Mouse (Mus musculus) frontal cortex, postnatal 14 days (tissue): ENCODE data around the gene Skor1.

Source experiments
- DNase-seq, 2 experiments: peaks; one replicate each; pipeline ENCODE4 v3.0.0; 2022; ENCODE audit warnings: low spot score in 2 of 2

Skor1 gene

DNA sequence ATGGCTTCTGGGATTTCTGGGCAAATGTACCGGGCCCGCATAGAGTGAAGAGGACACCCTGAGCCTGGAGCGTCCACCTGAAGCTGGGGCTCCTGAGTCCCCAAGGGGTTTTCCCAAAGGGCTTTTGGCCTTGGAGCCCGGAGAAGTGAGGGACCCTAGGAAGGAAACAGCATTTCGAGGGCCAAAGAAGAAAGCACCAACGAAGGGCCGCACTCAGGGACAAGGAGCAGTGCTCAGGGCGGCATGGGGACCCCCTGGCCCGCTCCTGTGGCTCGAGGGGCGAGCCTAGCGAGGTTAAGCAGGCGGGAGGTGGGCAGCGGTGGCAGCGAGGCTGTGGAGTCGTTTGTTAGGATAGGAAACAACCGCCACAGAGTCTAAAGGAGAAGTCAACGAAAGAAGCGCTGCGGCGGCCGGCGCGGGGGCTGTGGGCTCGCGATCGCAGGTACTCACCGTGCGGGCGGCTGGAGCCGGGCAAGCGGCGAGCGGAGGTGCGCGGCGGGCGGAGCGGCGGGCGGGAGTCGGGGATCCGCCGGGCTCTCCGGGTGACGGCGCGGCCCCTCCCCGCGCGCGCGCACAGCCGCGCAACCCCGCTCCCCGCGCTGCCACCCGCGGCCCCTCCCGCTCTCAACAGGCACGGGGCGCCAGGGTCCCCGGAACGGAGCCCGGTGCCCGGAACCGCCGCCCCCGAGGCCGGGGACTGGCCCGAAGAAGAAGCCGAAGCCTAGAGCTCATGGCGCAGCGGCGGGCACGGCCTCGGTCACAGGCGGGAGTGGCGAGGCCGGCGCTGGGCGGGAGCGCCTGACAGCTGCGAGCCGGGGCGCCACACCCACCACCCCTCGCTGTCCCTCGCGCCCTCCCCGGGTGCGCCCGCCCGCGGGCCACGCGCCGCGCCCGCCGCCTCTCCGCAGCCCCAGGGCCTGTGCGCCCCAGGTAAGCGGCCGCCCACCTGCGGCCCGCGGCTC, at the start of gene Skor1:
TSS of gene Skor1 (minus strand) at position 552 of the 962 bp plus-strand sequence.
- no peak for DNase-seq

DNA sequence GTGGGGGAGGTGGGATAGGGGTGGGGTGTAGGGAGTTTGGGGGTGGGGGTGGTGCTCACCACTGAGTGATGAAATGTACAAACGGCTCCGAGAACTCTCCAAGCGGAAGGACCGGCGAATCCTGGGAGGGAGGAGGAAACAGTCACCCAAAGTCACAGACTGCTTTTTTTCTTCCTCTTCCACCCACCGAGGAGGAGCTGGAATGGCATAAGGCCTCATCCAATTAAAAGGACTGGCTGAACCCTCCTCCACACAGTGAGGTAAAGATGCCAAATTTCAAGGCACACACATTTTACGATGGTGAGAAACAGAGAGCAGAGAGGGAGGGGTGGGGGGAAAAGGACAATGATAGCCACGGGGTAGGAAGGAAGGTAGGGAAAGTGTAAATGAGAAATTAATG, 48.5 kb upstream of the Skor1 start:
- DNase-seq: no peak

DNA sequence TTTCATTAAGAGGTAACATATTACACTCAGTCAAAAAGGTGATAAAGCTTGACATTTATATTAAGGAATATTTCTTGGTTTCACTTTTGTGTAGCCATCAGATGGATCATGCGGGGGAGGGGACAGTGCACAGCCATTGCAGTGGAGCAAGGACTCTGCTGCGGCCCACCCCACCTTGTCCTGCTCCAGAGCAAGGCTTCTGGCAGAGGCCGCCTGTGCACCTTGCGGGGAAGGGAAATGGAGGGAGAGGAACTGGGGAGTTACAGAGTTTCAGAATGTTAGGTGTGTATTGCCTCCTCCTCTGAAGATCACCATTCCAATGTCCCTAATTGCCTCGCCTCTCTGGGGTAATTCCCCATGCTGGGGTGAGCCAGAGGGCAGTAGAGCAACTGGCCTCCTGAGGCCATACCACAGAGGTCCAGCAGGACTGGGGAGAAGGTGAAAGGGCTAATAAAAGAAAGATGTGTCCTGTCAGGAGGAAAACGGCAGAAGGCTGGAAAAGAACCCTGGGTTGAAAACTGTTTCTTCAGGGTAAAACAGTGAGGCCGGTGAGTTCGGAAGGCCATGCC, 47.4 kb upstream of the Skor1 start:
- DNase-seq: no peak

DNA sequence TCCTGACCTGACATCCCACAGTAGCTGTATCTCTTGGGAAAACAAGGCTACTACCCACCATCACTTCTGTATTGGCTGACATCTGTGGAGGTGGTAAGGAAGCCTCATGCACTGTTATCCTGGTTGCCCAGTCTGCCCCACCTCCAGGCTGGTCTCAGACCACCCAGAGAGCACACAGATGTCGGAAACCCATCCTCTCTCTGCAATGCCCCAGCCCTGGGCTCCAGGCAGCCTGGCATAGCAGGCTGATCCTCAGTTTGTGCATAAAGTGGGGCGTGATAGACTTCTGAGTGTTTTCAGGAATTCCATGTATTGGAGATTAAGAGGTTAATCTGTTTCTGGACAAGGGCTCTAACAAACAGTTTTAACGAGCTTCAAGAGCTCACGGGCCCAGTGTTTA, 46.8 kb upstream of the Skor1 start:
- no peak for DNase-seq

DNA sequence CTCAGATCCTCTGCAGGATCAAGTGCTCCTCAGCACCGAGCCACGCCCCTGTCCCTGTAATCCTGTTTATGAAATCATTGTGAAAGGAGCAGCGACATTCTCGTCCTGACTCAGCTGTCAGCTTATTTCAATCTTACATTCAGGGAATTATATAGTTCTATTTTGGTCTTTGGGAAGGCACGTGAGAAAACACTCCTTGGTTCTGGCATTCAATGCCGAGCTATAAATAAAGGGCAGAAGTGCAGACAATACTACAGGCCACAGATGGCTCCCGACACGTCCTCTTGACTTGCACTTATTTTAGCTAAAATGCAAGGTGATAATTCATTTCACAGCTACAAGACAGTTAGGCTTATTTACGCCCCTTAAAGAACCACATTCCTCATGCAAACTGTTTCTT, 46.0 kb upstream of the Skor1 start:
- DNase-seq: no peak

DNA sequence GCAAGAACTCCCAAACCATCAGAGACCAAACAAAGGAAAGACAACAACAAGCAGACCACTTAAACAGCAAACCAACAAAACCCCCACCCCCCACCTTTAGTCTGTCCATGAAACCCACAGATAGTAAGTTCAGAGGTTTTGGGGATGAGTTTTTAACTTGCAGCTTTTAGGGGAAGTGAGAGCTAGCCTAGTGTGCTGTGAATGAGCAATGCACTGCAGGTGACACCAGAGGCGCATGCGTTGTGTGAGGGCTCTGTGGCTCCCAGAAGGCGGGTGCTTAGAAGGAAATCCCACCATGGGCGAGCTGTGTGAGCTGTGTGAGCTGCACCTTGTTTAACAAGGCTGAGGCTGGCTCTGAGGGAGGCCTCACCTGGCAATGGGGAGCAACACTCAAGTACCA, 44.0 kb upstream of the Skor1 start:
- no peak for DNase-seq

DNA sequence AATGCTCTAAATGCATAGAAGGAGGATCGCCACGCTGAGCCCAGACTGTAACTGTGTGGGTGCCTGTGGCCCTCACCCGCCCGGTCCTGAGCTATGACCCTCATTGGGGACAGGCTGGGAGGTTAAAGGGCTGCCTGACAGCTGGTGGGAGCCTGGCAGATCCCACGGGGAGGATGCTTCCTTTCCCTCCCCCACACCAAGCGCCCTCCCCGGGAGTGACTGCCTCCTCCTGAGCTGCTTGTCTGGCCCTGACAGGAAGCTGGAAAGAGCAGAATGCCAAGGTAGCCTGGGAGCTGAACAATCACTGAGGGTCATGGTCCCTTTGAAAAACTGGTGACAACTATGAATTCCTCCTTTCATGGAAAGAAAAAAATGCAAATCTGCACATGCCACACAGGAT, 38.5 kb upstream of the Skor1 start:
- no peak for DNase-seq

DNA sequence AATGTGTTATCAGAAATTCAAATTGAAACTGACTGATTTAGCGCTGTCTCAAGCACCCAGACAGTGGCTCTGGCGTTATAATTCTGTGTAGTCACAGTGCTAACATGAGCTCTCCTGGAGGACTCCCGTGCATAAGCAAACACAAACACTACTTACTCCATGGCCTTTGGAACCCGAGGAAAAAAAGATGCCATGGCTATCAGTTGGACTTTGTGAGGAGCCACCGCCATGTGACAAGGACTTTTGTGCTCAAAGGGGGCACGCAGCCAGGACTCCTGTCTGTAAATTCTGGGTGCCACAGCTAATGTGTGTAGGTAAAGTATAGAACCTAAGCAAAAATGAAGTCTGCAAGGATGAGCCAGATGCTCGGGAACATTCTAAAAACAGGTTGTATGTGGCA, 36.5 kb upstream of the Skor1 start:
- no peak for DNase-seq

DNA sequence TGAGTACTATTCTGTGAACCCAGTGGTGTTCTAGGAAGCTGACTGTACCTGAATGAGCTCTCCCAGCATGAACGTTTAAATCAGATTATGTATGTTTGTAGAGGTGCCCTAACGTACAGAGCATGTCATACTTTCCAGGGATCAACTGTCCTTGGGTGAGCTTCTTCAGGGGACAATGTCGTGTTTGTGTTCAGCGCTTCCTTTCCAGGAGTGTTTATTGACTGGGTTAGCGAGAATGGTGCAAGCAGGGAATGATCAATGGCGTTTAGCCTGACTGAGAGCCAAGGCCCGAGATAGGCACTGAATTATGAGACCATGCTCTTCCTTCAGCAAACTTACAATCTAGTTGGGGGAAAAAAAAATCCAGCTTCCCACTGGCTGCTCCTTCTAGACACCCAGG, 35.1 kb upstream of the Skor1 start:
- DNase-seq: no peak

DNA sequence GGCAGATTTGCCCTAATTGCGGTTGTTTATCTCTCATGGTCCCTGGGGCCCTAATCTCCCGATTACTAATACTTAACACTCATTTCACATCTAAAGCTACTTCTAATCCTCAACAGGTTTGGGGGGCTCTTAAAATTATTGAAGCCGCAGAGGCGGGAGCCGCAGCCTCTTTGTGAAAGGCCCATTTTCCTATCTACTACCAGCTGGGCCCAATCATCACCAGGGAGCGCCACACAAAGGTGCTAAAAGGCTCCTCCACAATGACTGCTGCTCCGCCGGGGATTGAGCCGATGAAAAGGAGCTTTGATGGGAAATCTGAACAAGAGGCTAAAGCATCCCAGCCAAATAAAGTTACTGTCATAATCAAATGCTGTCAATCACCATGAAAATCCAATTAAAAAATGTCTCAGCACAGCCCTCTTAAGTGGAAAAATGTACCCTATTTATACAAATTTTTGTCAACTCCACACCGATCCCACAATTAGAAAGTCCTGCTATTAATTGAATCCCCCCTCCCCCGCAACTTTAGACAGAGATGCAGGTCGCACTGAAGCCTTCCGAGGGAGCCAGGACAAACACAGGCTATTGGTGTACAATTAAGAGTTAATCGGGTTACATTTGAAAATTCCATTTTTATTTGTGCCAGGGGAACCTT, 33.7 kb upstream of the Skor1 start:
- DNase-seq: no peak

DNA sequence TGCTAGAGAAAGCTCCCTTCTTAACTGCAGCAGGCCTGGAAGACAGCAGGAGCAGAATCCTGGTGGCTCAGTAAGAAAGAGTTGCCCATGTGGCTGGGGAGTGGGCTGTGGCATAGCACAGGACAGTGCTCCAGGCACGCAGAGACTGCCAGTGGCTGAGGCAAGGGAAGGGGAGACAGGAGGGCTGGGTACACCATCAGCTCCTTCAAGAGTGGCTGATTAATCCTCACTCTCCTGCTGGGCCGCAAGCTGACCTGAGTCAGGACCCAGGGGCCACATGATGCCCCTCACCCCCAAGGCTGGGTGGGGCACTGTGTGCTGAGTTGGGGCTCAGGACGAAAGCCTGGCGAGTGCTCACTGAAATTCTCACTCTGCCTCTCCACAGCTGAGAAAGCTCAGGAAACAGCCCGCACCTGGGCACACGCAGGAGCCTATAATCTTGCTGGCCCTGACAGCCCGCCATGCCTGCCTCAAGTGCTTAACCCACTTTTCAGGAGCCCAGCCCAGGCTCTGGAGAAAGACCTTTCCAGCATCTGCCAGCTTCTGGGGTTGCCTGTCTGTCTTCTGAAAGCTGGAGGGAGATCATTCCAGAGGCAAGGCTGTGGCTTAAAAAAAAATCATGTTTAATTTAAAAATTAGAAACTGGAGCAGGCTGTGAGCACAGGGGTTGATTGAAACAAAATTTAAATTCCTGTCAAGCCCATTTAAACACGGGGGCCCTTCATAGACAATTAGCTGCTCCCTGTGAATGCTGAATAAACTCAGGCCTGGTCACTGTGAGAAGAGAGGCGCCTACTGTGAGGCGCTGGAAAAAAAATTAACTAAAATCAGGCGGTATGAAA, 32.8 kb upstream of the Skor1 start:
- no peak for DNase-seq

DNA sequence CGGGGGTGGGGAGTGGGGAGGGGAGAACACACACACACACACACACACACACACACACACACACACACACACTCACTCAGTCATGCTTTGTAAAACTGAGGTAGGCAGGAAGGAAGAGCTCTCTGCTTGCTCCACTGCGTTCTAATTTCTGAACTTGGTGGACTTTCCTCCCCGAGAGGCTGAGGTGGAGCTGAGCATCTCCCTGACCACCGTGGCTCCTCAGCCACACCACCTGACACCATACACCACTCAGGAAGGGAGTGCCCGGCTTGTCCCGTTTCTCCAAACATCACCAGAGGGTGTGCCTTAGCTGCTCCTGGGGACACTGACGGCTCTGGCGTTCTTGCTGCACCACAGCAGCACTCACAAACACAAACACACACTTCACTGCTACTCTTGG, 29.5 kb upstream of the Skor1 start:
- no peak for DNase-seq

DNA sequence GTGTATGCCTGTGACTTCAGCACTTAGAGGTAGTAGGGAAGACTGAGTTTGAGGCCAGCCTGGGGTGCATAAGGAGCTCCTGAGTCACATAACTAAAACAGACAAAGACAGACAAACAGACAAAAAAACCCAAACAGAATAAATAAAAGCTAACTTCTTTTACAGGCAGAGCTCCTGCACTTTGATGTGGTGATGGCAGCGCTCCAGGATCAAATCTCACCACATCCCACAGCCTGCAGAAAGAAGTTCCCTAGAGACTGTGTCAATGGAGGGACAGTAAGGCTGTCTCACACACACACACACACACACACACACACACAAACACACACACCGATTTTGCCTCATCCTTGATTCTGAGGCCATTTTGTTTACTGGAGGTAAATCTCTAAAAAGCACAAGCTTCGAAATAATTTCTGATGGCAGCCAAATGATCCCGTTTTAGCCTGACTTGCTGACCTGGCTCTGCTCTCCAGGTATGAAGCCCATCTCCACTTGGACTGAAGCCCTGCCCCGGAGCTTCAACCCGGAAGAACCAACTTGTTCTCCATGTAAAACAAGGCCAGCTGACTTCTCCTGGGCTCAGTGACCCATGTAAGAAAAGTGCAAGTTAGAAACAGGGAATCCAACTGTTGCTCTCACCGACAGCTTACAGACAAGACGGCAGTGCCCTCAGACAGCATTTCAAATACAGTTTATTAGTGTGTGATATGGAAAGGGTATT, 25.4 kb upstream of the Skor1 start:
- no peak for DNase-seq

DNA sequence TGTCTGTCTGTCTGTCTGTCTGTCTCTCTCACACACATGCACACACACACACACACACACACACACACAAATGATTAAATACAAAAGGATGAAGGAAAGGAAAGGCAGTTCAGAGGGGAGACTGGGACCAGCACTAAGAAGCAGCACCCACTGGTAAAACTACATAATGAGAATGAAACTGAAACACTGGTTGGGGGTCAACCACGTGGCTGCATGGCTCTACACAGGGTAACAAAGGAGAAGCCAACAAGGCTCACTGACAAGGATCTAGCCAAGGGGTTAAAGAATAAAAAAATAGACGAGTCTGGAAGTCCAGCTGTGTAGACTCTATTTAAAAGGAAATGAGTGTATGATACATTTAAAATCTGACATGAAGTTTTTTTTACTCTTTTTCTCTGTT, 23.2 kb upstream of the Skor1 start:
- no peak for DNase-seq

DNA sequence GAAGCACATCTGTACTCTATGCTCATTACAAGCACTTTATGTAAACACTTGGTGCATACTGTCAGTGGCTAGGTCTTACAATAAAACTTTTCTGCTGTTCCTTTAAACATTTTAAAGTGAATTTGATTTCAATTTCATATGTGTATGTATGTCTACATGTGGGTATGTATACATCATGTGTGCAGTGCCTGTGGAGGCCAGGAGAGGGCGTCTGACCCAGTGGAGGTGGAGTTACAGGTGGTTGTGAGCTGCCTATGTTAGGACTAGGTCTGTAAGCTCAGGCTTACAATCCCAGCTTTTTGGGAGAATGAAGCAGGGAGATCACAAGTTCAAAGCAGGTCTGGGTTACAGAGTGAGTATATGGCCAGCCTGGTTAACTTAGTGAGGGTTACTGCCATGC, 20.4 kb upstream of the Skor1 start:
- no peak for DNase-seq

DNA sequence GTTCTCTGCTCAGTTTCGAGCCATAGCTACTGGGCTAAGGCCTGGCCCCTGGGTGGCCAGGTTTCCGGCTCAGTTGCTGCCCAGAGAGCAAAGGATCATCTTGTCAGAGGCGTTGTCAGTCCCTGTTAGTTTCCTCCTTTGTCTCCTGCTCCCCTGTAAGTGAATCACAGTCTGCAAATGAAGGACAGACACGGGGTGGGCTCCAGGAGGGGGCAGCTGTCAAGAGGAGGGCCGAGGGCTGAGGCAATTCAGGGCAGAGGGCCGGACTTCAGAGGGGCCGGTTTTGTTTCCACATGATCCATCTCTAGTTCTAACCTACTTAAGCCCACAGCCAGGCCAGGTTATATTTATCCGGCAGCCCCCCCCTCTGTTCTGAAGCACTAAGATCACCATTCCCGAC, 16.3 kb upstream of the Skor1 start:
- DNase-seq: no peak

DNA sequence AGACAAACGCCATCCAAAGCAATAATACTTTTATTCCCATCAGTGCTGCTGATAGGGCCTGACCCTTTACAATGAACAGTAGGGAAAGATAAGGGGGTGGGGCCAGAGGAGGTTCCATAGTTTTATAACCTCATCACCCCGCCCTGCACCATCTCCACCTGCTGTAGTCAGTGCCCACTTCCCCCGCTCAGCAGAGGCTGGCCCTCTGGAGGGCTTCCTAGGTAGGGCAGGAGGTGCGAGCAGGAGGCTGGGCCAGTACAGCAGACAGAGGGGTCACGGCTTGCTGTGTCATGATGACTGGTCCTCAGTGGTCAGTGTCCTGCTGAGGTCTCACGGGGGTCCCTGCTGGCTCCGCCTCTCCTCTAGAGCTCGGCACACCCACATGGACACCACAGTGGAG, 15.0 kb upstream of the Skor1 start:
- no peak for DNase-seq

DNA sequence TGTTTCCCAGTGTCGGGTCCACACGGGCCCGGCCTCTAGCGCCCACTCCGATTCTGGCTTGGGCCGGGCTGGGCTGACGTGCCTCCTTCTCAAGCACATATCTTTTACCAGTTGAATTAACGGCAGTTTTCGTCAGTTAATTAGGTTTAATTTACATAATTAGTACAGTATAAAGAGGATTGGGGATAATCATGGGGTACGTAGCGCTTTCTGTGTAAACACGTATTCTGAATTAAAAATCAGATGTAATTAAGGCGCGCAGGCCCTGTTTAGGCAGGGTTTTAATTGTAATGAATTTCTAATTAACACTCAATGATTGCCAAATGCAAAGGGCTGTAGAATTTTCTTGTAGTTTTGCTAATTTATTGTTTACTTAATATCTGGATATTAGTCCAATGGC, 3.2 kb upstream of the Skor1 start:
- no peak for DNase-seq

DNA sequence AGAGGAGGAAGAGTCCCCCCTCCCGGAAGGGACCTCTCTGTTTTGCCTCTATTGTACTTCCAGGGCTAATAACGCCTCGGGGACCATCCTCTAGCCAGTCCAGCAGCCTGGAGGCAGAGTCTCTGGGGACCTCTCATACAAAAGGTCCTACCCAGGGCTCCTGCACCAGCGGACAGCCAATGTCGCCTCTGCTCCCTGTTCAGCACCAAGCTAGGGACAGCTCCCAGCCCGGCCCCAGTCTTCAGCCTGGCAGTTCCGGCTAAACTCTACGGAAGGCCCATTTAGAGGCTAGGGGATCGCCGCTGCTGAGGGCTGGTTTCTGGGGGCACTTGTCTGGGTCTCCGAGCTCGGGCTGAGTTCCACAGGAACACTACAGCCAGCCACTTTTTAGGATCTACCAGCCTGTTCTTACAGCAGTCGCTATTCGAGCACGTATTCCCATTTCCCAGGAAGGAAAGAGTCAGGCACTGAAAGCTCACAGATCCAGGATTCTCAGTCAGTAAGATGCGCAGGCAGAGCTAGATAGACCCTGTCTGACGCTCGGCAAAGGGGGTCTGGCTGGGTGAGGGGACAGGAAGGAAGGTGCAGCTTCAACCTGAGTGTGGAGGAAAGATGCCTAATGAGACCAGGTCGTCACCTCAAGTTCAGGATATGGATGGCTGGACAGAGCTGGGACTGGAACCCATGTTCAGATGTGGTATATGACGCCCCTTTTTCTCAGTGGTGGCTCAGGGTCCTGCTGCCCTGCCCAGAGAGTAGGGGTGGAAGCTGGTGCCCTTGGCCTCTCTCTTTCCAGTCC, 2.5 kb upstream of the Skor1 start:
- no peak for DNase-seq

DNA sequence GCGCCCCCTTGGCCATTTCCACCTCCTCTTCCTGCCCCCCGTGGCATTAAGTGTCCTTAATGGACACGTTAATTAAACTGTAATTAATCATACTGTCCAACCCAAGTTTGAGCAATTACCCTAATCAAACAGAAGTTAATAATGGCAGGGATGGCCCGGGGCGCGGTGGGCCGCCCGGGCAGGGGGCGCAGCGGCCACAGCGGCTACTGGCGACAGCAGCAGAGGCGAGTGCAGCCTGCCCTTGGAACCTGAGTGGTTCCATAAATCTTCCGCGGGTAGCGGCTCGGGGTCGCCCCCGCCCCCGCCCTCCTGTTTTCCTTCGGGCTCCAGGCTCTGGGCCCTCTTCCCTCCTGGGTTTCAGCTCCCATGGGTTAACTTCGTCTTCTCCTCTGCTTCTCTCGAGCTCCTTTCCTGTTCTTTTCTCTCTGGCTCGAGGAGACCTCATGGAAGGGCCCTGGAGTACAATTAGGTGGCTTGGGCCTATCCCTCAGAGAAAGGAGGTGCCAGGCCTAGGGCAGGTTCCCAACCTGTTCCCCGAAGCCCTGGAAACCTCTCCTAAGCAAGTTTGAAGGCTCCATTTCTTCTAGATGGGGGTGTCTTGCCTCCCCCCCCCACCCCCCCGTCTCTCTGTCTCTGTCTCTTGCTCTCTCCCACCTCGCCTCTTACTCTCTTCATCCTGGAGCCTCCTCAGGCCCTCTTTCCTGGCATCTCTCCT, 1.5 kb upstream of the Skor1 start:
- no peak for DNase-seq
